Mouse (Mus musculus): Measurements from ENCODE around the gene Zfp462.

- no peak for TF ChIP-seq GATA1 (IDR thresholded peaks at IDR 0.05; ENCODE audit: borderline replicate concordance, low read length)
- no peak for TF ChIP-seq FLI1 (IDR thresholded peaks at IDR 0.05; ENCODE audit: low read length)
These were observed 21.5 kb upstream of the Zfp462 start for GRCm38 (mm10) chr4:54923386-54923785.
